Mouse (Mus musculus) heart, postnatal 0 days (tissue): ENCODE results near the gene Lcn4. TPM values are rescaled to one million over a fixed set of nuclear protein-coding genes. Genes with fewer than 3 reads are reported as not detected.

Experiments used
- ATAC-seq: fragments of 200-750 bp; cut with Nextera tagmentation; 2 replicates; pipeline ENCODE4 v1.8.0; 2017; ENCODE audit warnings: low read depth, moderate number of reproducible peaks, moderate library complexity; ENCODE audit not compliant: insufficient read depth
- DNase-seq: peaks from one replicate; pipeline ENCODE4 v3.0.0-alpha.2; 2016; ENCODE audit warnings: low spot score
- H3K27ac ChIP-seq: fragments of 300-500 bp; sonication (generic); 2 replicates; pipeline ENCODE4 v1.5.1; 2014; ENCODE audit warnings: low read depth, mild to moderate bottlenecking
- H3K27me3 ChIP-seq: fragments of 300-500 bp; sonication (generic); 2 replicates; pipeline ENCODE4 v1.6.1; 2014; ENCODE audit warnings: low read length, mixed read lengths; ENCODE audit not compliant: control insufficient read depth, insufficient read depth
- H3K36me3 ChIP-seq: fragments of 300-500 bp; sonication (generic); replicated peaks from 2 replicates; pipeline ENCODE4 v1.6.1; 2014; ENCODE audit warnings: low read length, mixed read lengths; ENCODE audit not compliant: control insufficient read depth, insufficient read depth
- H3K4me1 ChIP-seq: fragments of 300-500 bp; sonication (generic); 2 replicates; pipeline ENCODE4 v1.6.1; 2014; ENCODE audit warnings: antibody characterized with exemption; ENCODE audit not compliant: control insufficient read depth, insufficient read depth
- H3K4me2 ChIP-seq: fragments of 300-500 bp; sonication (generic); 2 replicates; pipeline ENCODE4 v1.6.1; 2014; ENCODE audit warnings: low read depth, mild to moderate bottlenecking, low read length, moderate library complexity
- H3K4me3 ChIP-seq: fragments of 300-500 bp; sonication (generic); 2 replicates; pipeline ENCODE4 v1.5.1; 2014; ENCODE audit warnings: low read depth, low read length
- H3K9ac ChIP-seq: fragments of 300-500 bp; sonication (generic); replicated peaks from 2 replicates; pipeline ENCODE4 v1.6.1; 2014; ENCODE audit warnings: low read depth, low read length, mixed read lengths
- H3K9me3 ChIP-seq: fragments of 300-500 bp; sonication (generic); replicated peaks from 2 replicates; pipeline ENCODE4 v1.6.1; 2016; ENCODE audit warnings: low read length; ENCODE audit not compliant: control insufficient read depth
- CTCF ChIP-seq: IDR thresholded peaks from 2 replicates; pipeline ENCODE4 v1.5.1; 2016; ENCODE audit warnings: antibody characterized with exemption, control low read depth, low read depth
- EP300 ChIP-seq: IDR thresholded peaks from 2 replicates; pipeline ENCODE4 v1.6.1; 2016; ENCODE audit warnings: antibody characterized with exemption, low read depth
- WGBS: fragments of 180-500 bp; shearing (Covaris S2); extraction: QIAGEN DNeasy Blood & Tissue Kit; methylation state at CpG from one replicate; pipeline ENCODE4 v1.1.7; 2014; 5-methylcytosine and 5-hydroxymethylcytosine counted together
- polyA plus RNA-seq: library from polyadenylated mRNA; unstranded; fragments of >200 nt; fragmentation: Nextera tagmentation; extraction: Ambion mirVana; gene quantifications from 2 replicates; pipeline ENCODE4 v1.2.1, GENCODE M21; 2015
- total RNA-seq: library from RNA; depleted of rRNA; stranded (reverse); fragments of >200 nt; gene quantifications from 2 replicates; pipeline ENCODE4 v1.2.3, GENCODE M21; 2014; ENCODE audit warnings: low replicate concordance

Lcn4 gene
- total and polyA plus RNA-seq, 2 experiments from 2014 or later, result not detected

DNA sequence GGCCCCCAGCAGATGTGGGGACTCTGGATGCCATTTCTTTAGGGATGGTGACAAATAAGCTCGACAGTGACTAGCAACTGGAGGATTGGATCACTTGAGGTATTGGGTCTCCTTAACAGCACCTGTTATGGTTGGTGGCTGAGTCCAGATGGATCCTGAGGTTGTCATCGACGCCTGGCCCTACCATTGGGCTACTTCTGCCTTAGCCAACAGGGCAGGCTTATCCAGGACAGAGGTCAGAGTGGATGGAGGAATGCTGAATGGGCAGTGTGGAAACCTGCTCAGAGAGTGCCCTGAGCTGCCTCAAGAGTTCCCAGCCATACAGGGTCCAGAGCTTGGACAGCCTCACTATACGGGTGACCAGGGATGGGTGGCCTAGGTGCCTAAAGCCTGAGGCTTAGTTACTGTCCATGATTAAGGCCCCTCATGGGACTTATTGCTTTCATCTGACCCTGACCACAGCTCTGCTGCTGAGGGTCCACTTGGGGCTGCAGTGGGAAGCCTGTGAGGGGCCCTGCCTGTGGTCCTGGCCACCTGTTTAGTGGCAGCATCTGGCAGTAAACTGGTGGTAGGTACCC is 37.0 kb downstream of the Lcn4 start:
- Histone ChIP-seq H3K4me3 (no peak overlapping the region), H3K36me3 (peaks cover 29% of the 10 kb centered on the region), H3K27me3 (no peaks in the 10 kb centered on the region; the same call in 1 of the 2 replicates), H3K9me3 (no peaks in the 10 kb centered on the region), H3K4me2 (no peak overlapping the region), H3K4me1 (peaks cover 13% of the 10 kb centered on the region), H3K9ac (no peak overlapping the region), H3K27ac (no peak overlapping the region)
- ATAC-seq (no peak), DNase-seq (no peak)
- WGBS, result 73% methylated on average over 4 of the region's 4 CpGs
- TF ChIP-seq CTCF (no peak), EP300 (no peak)

DNA sequence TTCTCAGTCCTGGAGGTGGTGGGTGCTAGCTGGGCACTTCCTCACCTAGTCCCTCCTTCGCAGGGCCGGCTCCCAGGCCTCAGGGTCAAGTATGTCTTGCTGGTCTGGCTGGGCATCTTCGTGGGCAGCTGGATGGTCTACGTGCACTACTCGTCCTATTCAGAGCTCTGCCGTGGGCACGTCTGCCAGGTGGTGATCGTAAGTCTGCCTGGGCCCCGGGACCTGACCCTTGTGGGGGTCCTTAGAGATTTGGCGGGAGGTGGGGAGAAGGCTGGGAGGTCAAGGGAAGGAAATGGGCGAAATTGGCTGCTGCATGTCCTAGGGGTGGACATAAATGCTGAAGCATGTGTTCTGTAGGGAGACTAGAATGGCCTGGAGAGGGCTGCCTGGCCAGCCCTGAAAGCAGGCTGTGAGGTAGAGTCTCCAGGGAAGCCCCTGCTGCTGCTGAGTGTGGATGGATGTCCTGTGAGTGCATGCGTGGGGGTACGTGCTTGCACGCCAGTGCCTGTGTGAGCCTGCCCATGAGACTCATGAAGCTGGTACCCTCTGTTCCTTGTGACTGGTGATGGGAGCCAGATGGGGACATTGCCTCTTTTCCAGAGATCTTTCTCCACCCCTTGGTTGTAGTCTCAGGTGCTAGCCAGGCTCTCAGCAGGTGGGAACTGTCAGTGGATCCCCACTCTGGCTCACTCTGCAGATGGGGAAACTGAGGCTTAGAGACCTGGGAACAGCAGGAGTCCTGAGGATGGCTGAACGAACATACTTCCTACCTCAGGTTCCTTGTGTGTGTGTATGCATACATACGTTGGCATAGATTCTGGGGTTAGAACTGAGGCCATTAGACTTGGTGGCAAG is 38.3 kb downstream of the Lcn4 start:
- WGBS, result 75% methylated on average over 16 of the region's 16 CpGs
- Histone ChIP-seq H3K36me3 (peaks cover 24% of the 10 kb centered on the region), H3K27ac (no peak overlapping the region), H3K4me1 (peaks cover under 1% of the 10 kb centered on the region; the same call in 1 of the 2 replicates), H3K27me3 (no peaks in the 10 kb centered on the region; the same call in 1 of the 2 replicates), H3K4me3 (no peak overlapping the region), H3K9me3 (no peaks in the 10 kb centered on the region), H3K4me2 (no peak overlapping the region), H3K9ac (no peak overlapping the region)
- no peak for ATAC-seq
- TF ChIP-seq CTCF, result no peak
- no peak for TF ChIP-seq EP300
- DNase-seq, result no peak

- Histone ChIP-seq H3K9me3 (no peaks in the 10 kb centered on the region), H3K9ac (peak overlapping the region; percentile 58), H3K4me1 (no peaks in the 10 kb centered on the region; the same call in 1 of the 2 replicates), H3K36me3 (no peaks in the 10 kb centered on the region), H3K27ac (no peak overlapping the region), H3K4me2 (peak overlapping the region; percentile 90), H3K4me3 (peak overlapping the region; percentile 61), H3K27me3 (no peaks in the 10 kb centered on the region; the same call in 1 of the 2 replicates)
- DNase-seq (no peak), ATAC-seq (peak; percentile 40)
- TF ChIP-seq CTCF, result no peak
- no peak for TF ChIP-seq EP300
- 33% methylated on average over 5 of the region's 5 CpGs for WGBS
Observed at GRCm38 (mm10) chr2:26628792-26629437, 42.2 kb downstream of the Lcn4 start.

GRCm38 (mm10) chr2:26627921-26628739 is 43.0 kb downstream of the Lcn4 start, which contains the start of gene Fam69b:
TSS of gene Fam69b (plus strand) at chr2:26628457.
- peak within 1 kb of the TSS; percentile 58 for H3K9ac ChIP-seq
- H3K27ac ChIP-seq, result no peak within 1 kb of the TSS
- H3K4me1 ChIP-seq, result no peaks in the 10 kb centered on the region; the same call in 1 of the 2 replicates
- WGBS, result under 1% methylated on average over 58 of the region's 70 CpGs
- H3K27me3 ChIP-seq, result no peaks in the 10 kb centered on the region; the same call in 1 of the 2 replicates
- TF ChIP-seq EP300 (no peak), CTCF (no peak)
- H3K4me2 ChIP-seq, result peak within 1 kb of the TSS; percentile 90
- no peaks in the 10 kb centered on the region for H3K9me3 ChIP-seq
- H3K4me3 ChIP-seq, result peak within 1 kb of the TSS; percentile 61
- peak; percentile 63 for ATAC-seq
- peak; percentile 64 for DNase-seq
- H3K36me3 ChIP-seq, result no peaks in the 10 kb centered on the region

DNA sequence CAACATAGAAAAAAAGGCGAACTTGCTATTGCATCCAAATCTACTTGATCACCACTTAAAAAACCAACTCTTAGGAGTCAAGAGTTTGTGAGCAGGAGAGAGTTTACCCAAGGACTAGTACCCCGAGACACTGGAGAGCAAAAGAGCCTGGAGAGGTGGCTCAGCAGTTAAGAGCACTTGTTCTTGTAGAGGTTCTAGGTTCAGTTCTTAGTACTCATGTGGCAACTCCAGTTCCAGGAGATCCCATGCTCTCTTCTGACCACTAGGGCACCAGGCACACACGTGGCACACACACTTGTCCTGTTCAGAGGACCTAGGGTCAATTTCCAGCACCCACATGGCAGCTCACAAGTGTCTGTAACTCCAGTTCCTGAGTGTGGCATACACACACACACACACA is 45.0 kb downstream of the Lcn4 start:
- H3K36me3 ChIP-seq, result no peaks in the 10 kb centered on the region
- no peaks in the 10 kb centered on the region for H3K9me3 ChIP-seq
- no peaks in the 10 kb centered on the region; the same call in 1 of the 2 replicates for H3K4me1 ChIP-seq
- no peak overlapping the region for H3K4me3 ChIP-seq
- no peak for ATAC-seq
- H3K27ac ChIP-seq, result no peak overlapping the region
- H3K27me3 ChIP-seq, result no peaks in the 10 kb centered on the region; the same call in 1 of the 2 replicates
- TF ChIP-seq CTCF, result no peak
- no peak for TF ChIP-seq EP300
- 66% methylated on average over 3 of the region's 3 CpGs for WGBS
- H3K9ac ChIP-seq, result no peak overlapping the region
- no peak overlapping the region for H3K4me2 ChIP-seq
- DNase-seq, result no peak
